Mouse (Mus musculus) ES-E14 (cell line): ENCODE data around the gene Olfr287. TPM values are rescaled to one million over a fixed set of nuclear protein-coding genes. Genes with fewer than 3 reads are reported as not detected.

ENCODE experiments used
- DNase-seq: peaks from one replicate; pipeline ENCODE4 v3.0.0-alpha.2; 2013; ENCODE audit warnings: low read depth, low spot score
- H3K27ac ChIP-seq: 2 replicates; pipeline ENCODE4 v1.5.1; 2012; ENCODE audit warnings: low read depth, mild to moderate bottlenecking, low read length, moderate library complexity, mixed read lengths; ENCODE audit not compliant: poor library complexity, insufficient read depth, severe bottlenecking
- H3K36me3 ChIP-seq: 2 replicates; pipeline ENCODE4 v1.6.1; 2012; ENCODE audit warnings: mild to moderate bottlenecking, low read length, moderate library complexity, mixed read lengths; ENCODE audit not compliant: control insufficient read depth, poor library complexity, insufficient read depth, severe bottlenecking
- H3K4me1 ChIP-seq, 2 experiments: fragments of 150-350 bp in 1 of 2; sonication (generic) in 1 of 2; 2 replicates each; pipeline ENCODE4 v1.6.1; 2012; ENCODE audit warnings: low read length in 2 of 2, mild to moderate bottlenecking in 1 of 2, mixed read lengths in 1 of 2; ENCODE audit not compliant: control insufficient read depth in 2 of 2, insufficient read depth in 2 of 2, poor library complexity in 1 of 2
- H3K4me3 ChIP-seq, 2 experiments: fragments of 150-350 bp in 1 of 2; sonication (generic) in 1 of 2; 2 replicates each; pipeline ENCODE4 v1.5.1; 2012; ENCODE audit warnings: low read length in 2 of 2, low read depth in 1 of 2, mild to moderate bottlenecking in 1 of 2, mixed read lengths in 1 of 2; ENCODE audit not compliant: insufficient read depth in 1 of 2, poor library complexity in 1 of 2, severe bottlenecking in 1 of 2
- H3K9ac ChIP-seq: 2 replicates; pipeline ENCODE4 v1.6.1; 2012; ENCODE audit warnings: low read depth, mild to moderate bottlenecking, low read length, mixed read lengths; ENCODE audit not compliant: poor library complexity, insufficient read depth, severe bottlenecking
- H3K9me3 ChIP-seq: fragments of 150-350 bp; sonication (generic); 2 replicates; pipeline ENCODE4 v1.6.1; 2012; ENCODE audit warnings: low read depth, mild to moderate bottlenecking, low read length; ENCODE audit not compliant: control insufficient read depth, insufficient read depth
- CHD2 ChIP-seq: IDR thresholded peaks from 2 replicates; pipeline ENCODE4 v1.6.1; 2014; ENCODE audit warnings: mild to moderate bottlenecking, low read depth, low read length, inconsistent platforms
- HCFC1 ChIP-seq: IDR thresholded peaks from 2 replicates; pipeline ENCODE4 v1.6.1; 2012; ENCODE audit warnings: low read length, inconsistent platforms, borderline replicate concordance; ENCODE audit not compliant: insufficient read depth
- MAFK ChIP-seq: IDR thresholded peaks from 2 replicates; pipeline ENCODE4 v1.6.1; 2014; ENCODE audit warnings: mild to moderate bottlenecking, low read depth, low read length, inconsistent platforms; ENCODE audit not compliant: insufficient read depth
- ZC3H11A ChIP-seq: IDR thresholded peaks from 2 replicates; pipeline ENCODE4 v1.6.1; 2012; ENCODE audit warnings: low read depth, mild to moderate bottlenecking, inconsistent platforms, low read length, borderline replicate concordance
- ZNF384 ChIP-seq: IDR thresholded peaks from 2 replicates; pipeline ENCODE4 v1.6.1; 2012; ENCODE audit warnings: low read depth, low read length, inconsistent platforms
- in situ Hi-C, 2 experiments: fragments of 600-800 bp; cut with MboI; formaldehyde crosslinking; loops; one replicate each; pipeline ENCODE4 v1.15.1; 2025; ENCODE audit warnings: low sequenced_read_pairs in 2 of 2, inconsistent platforms in 1 of 2; ENCODE audit not compliant: unreplicated experiment in 2 of 2
- total RNA-seq: library from RNA; depleted of rRNA; stranded (reverse); fragments of 300-350 nt; gene quantifications from 2 replicates; pipeline ENCODE4 v1.2.3, GENCODE M21; 2012

The Olfr287 gene
- total RNA-seq, 1 experiment = not detected

- in situ Hi-C loops = no loop called here
- DNase-seq = no peak
- Histone ChIP-seq H3K36me3 (no peaks in the 10 kb centered on the region), H3K4me3 (no peak overlapping the region), H3K27ac (no peak overlapping the region), H3K9ac (no peak overlapping the region), H3K4me1 (0 out of 4 replicates have a peak, but pooled peaks cover 0 to 2% of the 10 kb centered on the region in 2 experiments), H3K9me3 (no peaks in the 10 kb centered on the region)
- TF ChIP-seq CHD2 (no peak), ZC3H11A (no peak), HCFC1 (no peak), MAFK (no peak), ZNF384 (no peak)
Measured at GRCm38 (mm10) chr15:98181856-98182570, 38.8 kb downstream of the Olfr287 start.

- H3K4me1 ChIP-seq = 0 out of 4 replicates have a peak, but pooled peaks cover 0 to 2% of the 10 kb centered on the region in 2 experiments
- H3K27ac ChIP-seq = no peak overlapping the region
- in situ Hi-C loops = no loop called here
- no peaks in the 10 kb centered on the region for H3K9me3 ChIP-seq
- H3K9ac ChIP-seq = peak overlapping the region; percentile 53; the same call in 1 of the 2 replicates
- peak; percentile 88 for DNase-seq
- H3K36me3 ChIP-seq = no peaks in the 10 kb centered on the region
- TF ChIP-seq CHD2 = no peak
- TF ChIP-seq ZC3H11A = peak; percentile 55; the same call in 1 of the 2 replicates
- TF ChIP-seq ZNF384 = peak; percentile 78
- H3K4me3 ChIP-seq = peak overlapping the region; percentile 49 to 78
Measured at GRCm38 (mm10) chr15:98181132-98181711, 39.6 kb downstream of the Olfr287 start.

GRCm38 (mm10) chr15:98180567-98181131 lies 40.2 kb downstream of the Olfr287 start:
- 0 out of 4 replicates have a peak, but pooled peaks cover 0 to 2% of the 10 kb centered on the region in 2 experiments for H3K4me1 ChIP-seq
- TF ChIP-seq ZC3H11A = no peak
- no peak for TF ChIP-seq ZNF384
- TF ChIP-seq MAFK = no peak
- no peak for TF ChIP-seq CHD2
- no peak for TF ChIP-seq HCFC1
- no peak overlapping the region for H3K27ac ChIP-seq
- DNase-seq = no peak
- H3K9ac ChIP-seq = peak overlapping the region; percentile 53; the same call in 1 of the 2 replicates
- no peaks in the 10 kb centered on the region for H3K36me3 ChIP-seq
- in situ Hi-C loops = no loop called here
- H3K4me3 ChIP-seq = peak overlapping the region; percentile 49 to 78
- H3K9me3 ChIP-seq = no peaks in the 10 kb centered on the region

GRCm38 (mm10) chr15:98177320-98177719 lies 43.5 kb downstream of the Olfr287 start:
- no peaks in the 10 kb centered on the region for H3K9me3 ChIP-seq
- H3K27ac ChIP-seq = no peak overlapping the region
- DNase-seq = no peak
- H3K4me3 ChIP-seq = no peak overlapping the region
- H3K36me3 ChIP-seq = no peaks in the 10 kb centered on the region
- no peak for TF ChIP-seq CHD2
- no peak for TF ChIP-seq ZC3H11A
- no peak for TF ChIP-seq MAFK
- TF ChIP-seq HCFC1 = no peak
- TF ChIP-seq ZNF384 = no peak
- H3K4me1 ChIP-seq = 0 out of 4 replicates have a peak, but pooled peaks cover 0 to 2% of the 10 kb centered on the region in 2 experiments
- no peak overlapping the region for H3K9ac ChIP-seq
- in situ Hi-C loops = no loop called here
